ENCODE assay signal across 16 mouse cellular contexts in the genomic region with DNA sequence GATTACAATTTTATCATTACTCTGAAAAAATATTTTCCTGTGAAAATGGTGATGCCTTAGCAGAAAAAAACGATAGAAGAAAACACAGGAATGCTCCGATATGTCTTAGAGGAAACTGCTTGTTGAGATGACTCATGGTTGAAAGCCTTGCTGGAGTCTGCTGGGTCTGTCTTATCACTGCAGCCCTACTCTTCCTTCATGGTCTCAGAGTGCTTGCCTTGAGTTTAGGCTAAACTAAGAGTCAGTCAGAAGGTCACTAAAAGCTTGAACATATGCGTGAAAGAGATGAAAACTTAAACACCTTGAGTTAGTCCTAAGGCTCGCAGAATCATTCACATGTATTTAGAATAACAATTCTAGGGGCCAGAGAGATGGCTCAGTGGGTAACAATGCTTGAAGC.
"Had no signal": no experiment of that assay in that cellular context is flagged by ENCODE, and none has a peak within 500 bp of the region (broad histone marks: within the 10 kb centered on the region; RNA-seq: fewer than 3 reads in every experiment).

No protein-coding gene starts in this region.

- H3K4me3 ChIP-seq: midbrain, embryonic 10.5 days; midbrain, embryonic 12.5 days; neural tube, embryonic 12.5 days; stomach, embryonic 15.5 days had no signal

- H3K4me1 ChIP-seq: midbrain, embryonic 10.5 days; midbrain, embryonic 12.5 days; neural tube, embryonic 12.5 days; stomach, embryonic 15.5 days had no signal

- DNase-seq: lung, adult 18-20 months; lung, embryonic 14.5 days; lung, postnatal 10 days; lung, postnatal 4 days; midbrain, embryonic 14.5 days; right cerebral cortex, postnatal 14 days; thymus, adult 2 months; thymus, postnatal 25 days; thymus, postnatal 4 days had no signal

- ATAC-seq: midbrain, embryonic 16.5 days had no signal

- H3K27me3 ChIP-seq: midbrain, embryonic 12.5 days; neural tube, embryonic 12.5 days; stomach, embryonic 15.5 days had no signal

- H3K9me3 ChIP-seq: midbrain, embryonic 10.5 days; midbrain, embryonic 12.5 days; neural tube, embryonic 12.5 days; stomach, embryonic 15.5 days had no signal

- H3K4me2 ChIP-seq: lung, embryonic 14.5 days; midbrain, embryonic 12.5 days; neural tube, embryonic 12.5 days; stomach, embryonic 15.5 days had no signal

- H3K9ac ChIP-seq: liver, embryonic 14.5 days; lung, embryonic 14.5 days; midbrain, embryonic 12.5 days; neural tube, embryonic 12.5 days; stomach, embryonic 15.5 days had no signal

- H3K27ac ChIP-seq: liver, embryonic 14.5 days; midbrain, embryonic 10.5 days; midbrain, embryonic 12.5 days; neural tube, embryonic 12.5 days; stomach, embryonic 15.5 days; stomach, postnatal 0 days had no signal

- H3K36me3 ChIP-seq: neural tube, embryonic 12.5 days; stomach, embryonic 15.5 days had no signal
